Mouse (Mus musculus) brain, adult 2 months (tissue): ENCODE data around the gene Pdia5.

Experiments used
- DNase-seq: peaks from one replicate; pipeline ENCODE4 v3.0.0; 2011; ENCODE audit warnings: low read depth, low spot score

Gene Pdia5

DNA sequence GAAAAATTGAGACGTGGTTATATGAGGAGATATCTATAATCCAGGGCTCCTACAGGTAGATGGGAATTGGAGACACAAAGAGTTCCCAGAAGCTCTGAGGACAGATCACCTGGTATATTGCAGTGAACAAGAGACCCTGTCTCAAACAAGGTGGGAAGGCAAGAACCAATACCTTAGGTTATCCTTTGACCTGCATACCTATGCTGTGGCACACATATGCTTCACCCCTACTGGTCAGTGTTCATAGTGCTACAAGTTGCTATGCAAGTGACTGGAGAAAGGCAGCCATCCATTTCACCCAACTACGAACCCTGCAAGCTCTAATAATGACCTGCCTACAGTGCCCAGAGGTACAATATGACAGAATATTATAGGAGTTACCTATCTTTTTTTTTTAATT is 128.5 kb downstream of the Pdia5 start:
- no peak for DNase-seq

- DNase-seq, result peak; percentile 72
Observed at GRCm38 (mm10) chr16:35360593-35360992, 130.1 kb downstream of the Pdia5 start.

- no peak for DNase-seq
Observed at GRCm38 (mm10) chr16:35357449-35357848, 133.2 kb downstream of the Pdia5 start.
